Mouse (Mus musculus): ENCODE results near the gene Bcdin3d.

Bcdin3d gene

DNA sequence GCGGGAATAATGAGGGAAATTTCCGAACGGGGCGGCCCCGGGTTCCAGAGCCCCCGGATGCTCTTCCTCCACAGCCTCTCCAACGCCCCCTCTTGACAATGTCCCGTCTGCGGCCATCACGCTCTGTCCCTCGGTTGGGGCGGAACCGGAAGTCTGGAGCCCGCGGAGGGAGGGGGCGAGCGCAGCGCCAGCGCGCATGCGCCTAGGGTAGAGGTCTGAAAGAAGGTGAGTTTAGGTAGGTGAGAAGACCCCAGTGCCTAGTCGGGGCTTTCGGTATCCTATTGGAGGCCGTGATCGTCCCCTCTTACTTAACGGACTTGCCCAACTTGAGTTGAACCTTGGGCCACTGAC, at the start of gene Bcdin3d:
TSS of gene Bcdin3d (minus strand) at position 155 of the 351 bp plus-strand sequence.
- DNase-seq = peak; percentile 96

DNA sequence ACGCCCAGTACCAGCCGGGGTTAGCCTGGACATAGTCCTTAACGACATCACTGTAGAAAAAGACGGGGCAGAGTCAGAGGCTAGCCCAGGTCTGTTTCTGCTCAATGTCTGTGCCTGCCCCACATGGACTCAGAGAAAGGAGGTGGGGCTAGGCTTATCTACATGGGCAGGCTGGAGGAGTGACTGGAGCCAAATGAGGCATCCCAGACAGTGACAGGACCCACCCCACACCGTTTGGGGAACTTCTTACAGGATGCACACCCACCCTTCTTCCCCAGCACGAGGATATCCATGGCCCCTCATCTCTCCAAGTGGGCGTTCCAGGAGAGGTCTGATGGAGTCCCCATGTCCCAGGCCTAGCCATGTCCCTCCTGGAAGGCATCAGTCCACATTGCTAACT, 45.8 kb upstream of the Bcdin3d start:
- DNase-seq = no peak

DNA sequence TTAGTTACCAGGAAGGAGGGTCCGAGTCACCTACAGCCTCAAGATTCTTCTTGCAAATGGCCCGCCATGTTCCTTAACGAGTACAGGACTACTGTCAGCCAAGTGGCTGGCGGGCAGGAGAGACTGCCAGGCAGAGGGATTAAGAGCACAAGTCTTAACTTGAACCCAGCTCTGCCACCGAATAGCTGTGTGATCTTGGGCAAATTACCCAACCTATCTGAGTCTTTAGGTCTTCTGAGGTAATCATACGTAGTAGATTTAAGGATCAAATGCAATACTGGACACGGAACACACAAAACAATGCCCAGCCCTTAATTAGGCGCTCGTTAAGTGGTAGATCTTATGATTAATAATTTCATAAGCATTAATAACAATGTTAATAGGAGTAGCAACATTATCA, 45.1 kb upstream of the Bcdin3d start:
- DNase-seq = no peak

DNA sequence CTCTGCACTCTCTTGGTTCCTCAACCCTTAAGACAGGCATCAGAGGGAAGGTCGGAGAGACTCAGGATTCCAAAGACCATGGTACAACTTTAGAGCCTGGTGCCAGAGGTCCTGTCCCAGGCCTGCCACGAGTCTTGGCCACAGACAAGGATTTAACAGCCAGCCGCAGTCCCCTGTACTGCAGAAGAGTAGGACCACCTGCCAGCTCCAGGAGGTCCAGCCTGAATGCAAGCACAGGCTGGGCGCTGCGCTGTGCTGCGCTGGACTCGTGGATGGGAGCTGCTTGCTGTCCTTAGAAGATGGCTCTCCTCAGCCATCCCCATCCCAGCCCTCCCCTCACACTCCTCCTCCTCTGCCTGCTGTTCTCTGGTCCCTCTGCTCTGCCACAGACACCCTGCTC, 43.2 kb upstream of the Bcdin3d start:
- DNase-seq = no peak

DNA sequence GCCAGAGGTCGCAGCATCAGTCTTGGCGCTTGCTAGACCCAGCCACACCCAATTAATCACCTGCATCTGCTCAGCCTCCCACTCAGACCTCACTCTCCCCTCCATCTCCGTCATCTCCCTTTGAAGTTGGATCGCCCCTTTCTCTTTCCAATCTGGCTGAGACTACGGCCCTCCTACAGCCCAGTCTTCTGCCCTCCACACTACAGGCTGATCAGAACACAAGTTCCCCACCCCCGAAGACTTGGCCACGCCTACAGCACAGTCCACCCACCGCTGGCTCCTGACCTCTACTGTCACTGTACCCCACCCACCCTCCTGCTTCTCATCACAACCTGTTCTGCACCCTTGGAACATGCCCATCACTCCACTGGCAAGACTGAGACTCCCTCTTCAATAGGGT, 42.2 kb upstream of the Bcdin3d start:
- DNase-seq = no peak

DNA sequence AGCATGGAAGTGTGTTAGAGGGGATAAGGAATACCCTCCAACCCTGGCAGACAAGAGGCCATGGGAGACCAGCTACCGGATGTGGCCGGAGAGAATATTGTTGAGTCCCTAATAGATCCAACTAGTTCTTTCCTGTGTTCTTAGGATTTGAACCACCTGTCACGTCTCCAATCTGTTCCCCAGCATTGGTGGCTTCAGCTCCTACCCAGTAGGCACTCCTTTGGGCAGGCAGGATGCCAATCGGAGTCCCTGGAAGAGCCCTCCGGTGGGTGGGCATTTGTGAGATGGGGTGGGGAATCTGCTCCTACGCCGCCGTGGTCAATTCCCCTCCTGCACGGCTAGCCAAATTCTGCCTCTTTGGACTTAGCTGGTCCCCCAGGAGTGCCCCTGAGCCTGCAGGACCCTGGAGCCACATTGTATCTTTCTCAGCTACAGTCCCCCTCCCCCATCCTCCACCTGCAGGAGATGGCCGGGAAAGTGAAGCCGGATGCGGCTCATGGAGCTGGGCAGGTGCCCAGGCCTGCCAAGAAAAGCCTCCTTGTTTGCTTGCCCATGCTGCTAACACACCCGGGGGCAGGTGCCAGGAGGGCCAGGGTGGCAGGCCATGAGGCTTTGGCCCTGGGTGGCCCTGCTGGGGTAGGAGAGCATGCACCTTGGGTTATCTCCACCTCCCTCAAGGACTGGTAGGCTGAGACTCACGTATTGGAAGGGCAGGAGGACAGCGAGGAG, 37.4 kb upstream of the Bcdin3d start:
- DNase-seq = no peak

DNA sequence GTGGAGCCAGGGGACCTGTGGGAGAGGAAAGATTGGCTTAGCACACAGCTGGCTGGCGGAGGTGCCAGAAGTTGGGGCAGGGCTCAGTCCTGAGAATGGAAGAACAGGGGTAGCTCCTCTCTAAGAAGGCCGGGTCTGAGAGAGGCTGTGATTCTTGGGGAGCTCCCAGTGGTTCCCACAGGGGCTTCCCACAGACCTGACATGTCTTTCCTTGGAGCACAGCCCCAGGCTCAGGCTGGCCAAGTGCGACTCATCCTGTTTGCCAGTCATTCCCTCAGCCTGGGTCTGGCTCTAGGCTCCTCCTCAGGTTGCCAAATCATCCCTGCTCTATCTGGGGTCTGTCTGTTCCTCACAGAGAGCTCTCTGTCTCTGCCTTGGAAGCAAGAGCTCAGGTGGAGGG, 36.1 kb upstream of the Bcdin3d start:
- DNase-seq = no peak

DNA sequence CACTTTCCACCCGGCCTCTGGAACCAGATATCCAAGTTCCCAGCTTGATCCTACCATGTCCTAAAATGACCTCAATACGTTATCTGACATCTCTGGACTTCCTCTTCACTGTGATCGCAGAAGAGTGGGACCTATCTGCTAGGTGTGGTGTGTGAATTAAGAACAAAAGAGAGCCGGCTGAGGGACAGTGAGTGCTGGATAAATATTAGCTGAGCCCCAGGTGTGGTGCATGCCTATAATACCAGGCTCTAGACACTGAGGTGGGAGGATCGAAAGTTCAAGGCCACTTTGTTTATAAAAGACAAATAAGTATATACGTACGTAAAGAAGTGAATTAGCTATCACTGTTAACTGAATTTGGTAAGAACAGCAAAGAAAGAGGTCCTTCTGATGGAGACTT, 35.3 kb upstream of the Bcdin3d start:
- DNase-seq = no peak

DNA sequence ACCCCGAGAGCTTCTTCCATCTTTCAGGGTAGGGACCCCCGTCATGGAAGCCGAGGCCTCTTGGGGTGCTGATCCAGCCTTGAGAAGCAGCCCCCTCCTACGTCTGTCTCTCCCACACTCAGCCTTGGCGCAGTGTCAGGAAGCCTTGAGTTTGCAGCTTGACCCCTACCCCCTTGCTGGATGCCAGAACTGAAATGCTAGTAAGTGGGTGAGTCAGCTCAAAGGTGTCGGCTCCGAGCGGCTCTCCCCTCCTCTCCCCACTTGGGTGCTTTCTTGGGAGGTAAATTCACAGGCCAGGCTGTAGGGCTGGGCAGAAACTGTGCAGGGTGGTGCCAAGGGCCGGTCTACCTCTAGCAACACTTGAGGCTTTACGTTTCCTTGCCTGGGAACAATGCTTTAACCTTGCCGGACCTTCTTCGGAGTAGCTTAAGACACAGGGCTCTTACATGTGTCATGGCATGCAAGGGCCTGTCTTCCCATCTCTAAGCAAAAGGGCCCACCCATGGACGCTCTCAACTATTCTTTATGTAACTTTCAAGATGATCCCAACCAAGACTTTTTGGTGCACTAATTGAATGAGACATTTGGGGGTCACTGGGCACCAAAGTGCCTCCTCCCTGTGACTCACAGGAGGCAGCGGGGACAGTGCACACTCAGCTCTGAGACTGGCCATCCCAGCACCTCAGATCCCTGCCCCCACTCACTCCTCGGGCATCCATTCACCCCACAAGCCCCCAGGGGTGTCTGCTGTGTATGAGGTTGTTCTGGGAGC, 31.0 kb upstream of the Bcdin3d start:
- DNase-seq = no peak

DNA sequence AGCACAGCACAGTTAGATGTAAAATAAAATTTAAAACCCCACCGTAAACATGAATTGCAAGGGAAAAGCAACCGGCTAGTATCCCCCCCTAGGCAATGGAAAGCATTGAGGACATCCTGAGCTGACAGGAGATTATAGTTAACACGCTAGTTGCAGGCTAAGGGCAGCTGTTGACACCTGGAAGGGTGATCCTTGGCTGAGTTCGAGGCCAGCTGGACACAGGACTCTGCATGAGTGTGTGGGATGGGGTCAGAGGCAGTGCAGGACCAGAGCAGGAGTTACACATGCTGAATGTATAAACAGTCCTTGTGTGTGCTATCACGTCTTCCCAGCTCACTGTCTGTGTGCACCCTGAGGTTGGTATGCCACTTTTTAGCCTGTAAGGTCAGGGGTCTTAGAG, 28.7 kb upstream of the Bcdin3d start:
- no peak for DNase-seq

DNA sequence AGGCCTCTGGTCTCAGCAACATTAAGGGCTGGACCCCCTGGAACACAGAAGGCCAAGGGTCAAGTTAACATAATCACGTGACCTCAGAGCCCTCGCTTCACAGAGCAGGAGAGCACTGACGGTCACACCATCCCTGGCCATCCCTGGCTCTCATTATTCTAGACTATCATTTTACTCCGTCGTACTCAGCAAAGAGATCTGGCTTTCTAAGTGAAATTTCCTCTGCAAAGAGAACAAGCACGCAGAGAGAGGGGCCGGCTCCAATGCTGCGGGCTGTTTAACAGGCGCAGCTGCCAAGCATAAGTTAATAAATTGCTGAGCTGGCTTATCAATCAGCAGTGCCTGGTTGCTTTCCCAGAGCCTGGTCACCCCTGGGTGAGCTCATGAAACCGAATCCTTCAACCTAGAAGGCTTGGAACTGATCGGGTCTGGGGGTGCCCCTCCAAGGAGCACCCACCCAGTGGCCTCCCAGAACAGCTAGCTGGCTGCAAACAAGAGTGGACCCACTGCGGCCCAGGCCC, 27.8 kb upstream of the Bcdin3d start:
- DNase-seq = peak; percentile 42

DNA sequence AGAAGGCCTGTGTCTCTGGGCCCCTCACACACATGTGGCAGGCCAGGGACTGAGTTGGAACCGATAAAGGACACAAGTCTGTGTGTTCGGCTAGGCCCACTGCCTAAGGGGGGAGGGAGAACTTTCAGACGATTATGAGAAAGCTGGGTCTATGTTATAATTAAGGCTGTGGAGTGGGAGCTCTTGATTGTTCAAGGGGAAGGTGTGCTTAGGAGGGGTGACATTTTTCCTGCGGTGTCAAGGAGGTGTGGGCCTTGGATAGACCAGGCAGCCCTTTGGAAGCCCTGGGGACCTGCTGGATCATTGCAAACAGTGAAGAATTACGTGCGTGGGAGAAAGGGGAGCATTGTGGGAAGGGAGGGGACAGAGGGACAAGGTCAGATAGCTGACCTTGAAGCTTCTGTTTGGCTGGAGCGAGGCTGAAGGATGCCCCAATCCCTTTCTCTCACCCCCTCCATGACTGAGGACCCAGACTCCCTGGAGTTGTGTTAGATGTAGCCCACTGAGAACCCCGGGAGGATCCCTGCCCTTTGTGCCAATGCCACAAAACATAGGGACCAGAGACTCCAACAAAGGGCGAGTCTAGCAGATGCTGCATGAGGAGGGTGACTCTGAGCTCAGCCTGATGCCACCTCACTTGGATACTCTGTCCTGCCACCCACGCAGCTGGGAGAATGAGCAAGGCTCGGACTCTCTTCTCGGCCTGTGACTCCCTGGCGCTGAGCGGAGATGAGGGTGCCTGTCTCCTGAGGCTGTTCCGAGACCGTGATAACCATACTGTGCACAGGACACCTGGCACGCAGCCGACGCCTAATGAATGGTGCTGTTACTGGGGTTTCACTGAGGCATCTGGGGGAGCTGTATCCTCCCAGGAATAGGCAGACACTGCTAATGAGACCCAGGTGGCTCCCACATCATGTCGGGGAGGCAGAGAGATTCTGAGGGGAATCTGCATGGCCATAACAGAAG, 27.0 kb upstream of the Bcdin3d start:
- DNase-seq = peak; percentile 26

DNA sequence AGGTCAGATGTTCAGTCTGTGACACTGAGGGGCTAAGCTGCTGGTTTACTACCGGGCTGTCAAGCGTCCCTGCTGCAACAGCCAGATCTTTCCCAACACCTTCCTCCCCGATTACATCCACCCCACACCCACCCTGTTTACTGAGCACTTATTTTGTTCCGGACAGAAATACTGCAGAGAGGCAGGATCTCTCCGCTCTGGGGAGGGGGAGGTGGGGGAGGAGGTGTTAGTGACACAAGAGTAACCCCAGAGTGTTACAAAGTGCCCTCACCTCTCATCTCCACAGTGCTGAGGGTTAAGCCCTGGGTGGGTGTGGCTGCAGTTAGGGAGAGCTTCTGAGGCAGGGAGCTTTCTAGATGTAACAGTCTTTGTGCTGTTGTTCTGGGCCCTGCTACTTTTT, 25.8 kb upstream of the Bcdin3d start:
- DNase-seq = no peak

DNA sequence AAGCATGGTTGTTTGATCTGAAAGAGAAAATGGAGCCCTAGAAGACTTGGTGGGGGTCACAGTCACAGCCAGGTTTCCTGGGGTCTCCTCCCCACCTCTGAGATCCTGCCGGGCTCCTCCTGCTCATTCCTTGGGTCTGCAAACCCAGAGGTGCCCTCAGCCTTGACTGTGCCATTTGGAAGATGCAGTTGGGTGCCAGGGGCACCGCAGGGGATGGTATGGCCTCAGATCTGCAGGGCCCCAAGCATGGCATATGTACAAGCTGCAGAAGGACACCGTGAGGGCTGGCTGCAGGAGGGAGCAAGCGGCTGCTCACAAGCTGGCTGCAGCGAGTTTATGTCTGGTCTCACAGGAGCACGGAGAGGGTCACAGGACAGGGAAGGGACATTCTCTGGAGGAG, 25.2 kb upstream of the Bcdin3d start:
- DNase-seq = no peak

DNA sequence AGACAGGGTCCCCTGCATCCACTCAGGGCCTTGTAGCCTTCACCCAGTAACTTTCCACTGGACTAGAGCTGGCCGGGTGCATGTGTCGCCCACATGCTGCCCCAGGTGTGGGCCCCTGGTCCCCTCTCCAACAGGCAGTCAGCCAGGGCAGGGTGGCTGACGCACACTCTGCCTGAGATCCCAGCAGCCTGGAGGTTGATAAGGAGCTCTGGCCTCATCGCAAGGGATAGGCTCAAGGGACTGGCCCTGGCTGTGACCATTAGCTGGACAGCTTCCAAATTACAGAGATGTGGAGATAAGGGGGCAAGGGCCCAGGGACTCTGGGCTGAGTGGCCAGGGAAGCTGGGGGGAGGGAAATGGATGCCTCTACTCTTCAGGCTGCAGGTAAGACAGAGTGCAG, 24.3 kb upstream of the Bcdin3d start:
- no peak for DNase-seq

DNA sequence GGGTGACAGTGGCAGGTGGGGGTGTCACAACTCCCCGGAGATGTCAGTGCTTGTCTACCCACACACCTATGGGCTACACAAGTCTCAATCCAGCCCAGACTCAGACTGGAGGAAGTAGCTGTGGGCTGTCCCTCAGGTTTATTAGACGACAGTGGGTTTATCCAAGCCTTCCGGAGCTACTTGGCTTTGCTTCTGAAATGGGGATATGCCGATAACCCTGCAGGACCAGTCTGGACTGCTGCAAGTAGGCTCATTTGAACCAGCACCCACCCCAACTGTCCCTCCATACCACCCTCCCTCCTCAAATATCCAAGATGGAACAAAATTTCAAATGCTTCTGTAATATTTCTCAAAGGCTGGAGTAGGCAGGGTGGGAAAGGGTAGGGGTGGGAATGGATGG, 23.8 kb upstream of the Bcdin3d start:
- DNase-seq = no peak

DNA sequence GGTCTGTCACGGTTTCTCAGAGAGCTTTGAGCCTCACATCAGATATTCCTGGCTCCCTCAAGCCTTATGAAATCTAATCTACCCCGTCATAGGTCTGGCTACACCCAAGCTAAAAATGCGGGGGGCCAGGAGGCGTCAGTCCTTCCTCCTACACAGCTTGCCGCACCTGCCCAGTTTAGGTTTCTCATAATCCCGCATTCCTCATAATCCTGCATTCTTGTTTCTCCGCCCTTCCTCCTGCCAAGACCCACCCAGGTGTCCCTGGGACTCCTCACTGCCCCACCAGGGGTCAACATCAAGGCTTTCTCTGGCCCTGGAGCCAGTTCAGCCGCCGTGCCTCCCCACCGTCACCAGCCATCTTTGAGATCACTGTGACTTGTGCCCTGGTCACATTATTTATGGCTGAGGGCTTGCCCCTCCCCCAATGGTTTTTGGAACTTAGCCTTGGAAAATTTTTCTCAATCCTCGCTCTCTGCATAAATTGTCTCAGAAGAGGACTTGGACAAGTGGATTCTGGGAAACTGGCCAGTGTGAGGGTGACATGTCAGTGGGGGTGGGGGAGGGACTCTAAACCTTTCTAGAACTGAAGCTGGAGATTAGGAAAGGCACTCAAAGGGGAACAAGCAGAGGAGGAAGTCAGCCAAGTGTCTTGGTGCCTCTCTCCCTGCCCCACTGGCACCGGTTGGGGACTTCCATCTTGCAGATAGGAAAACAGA, 23.2 kb upstream of the Bcdin3d start:
- no peak for DNase-seq

DNA sequence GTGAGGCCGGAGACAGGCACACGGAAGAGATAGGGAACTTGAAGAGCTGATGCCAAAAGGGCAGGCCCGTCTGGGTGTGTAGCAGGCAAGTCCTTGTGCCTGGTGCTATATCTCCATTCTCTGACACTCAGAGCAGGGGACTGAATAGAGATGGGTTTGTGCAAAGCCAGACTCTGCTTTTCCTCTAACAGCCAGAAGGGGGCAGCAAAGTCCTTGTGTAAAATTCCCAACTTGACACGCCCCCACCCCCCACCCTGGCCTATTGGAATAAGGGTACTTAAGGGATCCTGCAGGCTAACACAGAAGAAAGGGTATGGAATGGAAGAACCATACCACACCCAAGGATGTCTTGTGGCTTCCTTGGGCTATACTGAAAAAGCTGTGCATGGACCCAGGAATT, 22.5 kb upstream of the Bcdin3d start:
- DNase-seq = peak; percentile 82

DNA sequence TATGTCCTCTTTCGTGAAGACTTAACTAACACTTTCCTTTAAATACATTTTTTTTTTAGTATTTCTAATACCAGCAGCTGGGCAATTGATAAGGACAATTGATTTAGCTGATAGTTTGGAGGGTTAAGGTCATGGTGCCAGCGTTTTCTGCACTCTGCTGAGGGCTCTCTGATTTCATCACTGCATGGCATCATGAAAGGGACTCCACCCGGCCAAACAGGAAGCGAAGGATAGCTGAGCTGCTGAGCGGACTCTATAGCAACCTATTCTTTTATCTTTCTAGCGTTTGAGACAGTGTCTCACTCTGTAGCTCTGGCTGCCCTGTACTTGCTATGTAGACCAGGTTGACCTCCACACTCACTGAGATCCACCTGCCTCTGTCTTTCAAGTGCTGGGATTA, 10.2 kb upstream of the Bcdin3d start:
- DNase-seq = no peak

DNA sequence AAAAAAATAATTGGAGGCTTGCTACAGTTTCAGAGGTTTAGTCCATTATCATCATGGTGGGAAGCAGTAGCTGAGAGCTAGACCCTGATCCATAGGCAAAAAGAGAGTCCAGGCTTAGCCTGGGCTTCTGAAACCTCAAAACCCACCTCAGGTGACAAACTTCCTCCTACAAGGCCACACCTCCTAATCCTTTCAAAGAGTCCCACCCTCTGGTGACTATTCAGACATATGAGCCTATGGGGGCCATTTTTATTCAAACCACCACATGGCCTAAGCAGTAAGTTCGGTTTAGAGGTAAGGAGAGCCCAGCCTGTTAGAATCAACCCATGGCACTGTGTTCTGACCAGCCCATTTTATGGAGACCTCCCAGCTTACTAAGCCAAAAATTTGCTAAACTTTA, 1.3 kb upstream of the Bcdin3d start:
- no peak for DNase-seq

DNA sequence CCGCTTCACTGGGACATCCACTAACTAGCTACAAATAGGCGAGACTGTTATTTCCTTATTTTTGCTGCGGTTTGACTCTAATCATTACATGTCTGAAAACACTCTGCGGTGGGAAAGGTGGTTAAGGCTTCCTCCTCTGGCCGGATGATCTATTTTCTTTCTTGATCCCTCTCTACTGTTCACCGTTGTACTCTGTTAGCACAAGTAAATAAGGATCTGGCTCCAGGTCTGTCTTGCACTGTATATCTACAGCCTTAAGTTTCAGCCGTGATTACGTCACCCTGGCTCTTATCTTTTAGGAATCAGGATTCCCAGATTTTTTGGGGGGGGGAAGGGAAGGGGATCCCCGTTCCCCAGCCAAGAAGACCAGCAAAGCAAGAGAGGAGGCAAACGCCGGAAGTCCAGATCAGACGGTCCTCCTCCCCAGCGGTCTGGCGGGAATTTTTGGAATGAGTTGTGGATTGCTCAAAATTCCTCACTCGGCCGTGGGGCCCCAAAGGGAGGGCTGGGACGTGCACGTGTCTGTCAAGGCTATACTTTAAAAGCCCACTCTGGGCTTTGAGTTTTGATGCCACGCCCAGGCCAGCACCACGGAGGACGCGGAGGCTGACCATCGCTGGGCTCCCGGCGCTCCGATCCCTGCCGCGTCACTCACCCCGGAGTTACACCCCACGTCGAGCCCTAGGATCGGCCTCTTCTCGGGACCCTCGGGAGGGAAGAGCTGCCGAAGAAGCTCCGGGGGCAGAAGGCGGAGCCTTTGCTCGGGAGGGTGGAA, 542 bp downstream of the Bcdin3d start:
- peak; percentile 84 for DNase-seq

DNA sequence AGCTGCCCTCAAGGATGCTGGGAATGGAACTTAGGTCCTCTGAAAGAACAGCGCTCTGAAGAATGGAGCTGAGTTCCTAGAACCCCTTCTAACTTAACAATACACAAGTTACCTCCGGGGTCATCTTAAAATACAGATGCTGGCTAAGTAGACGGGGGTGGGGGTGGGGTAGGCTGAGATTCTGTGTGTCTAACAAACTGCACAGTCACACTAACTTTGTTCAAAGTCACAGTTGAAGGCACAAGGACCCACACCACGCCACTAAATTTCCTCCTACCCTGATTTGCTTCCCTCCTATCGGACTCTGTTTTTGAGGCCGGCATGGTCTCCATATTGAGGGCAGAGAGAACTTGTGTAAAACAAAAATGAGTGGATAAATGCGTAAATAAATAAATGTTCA, 1.6 kb downstream of the Bcdin3d start:
- no peak for DNase-seq

All from embryo, embryonic 11 days (tissue).